Mouse (Mus musculus) neural tube, embryonic 14.5 days (tissue): ENCODE measurements at regions not wholly inside any gene's neighbourhood (a gene's known extent, or its start where the extent isn't known, plus 50 kb on each side); places are given as distances from the start of the nearest gene placed in this dataset.
"Not testable (repeated sequence)": the region's sequence is repeated elsewhere in the genome, so short reads cannot be mapped to it uniquely, and the experiment has no call there.

ENCODE experiments used
- ATAC-seq: fragments of 200-750 bp; cut with Nextera tagmentation; 2 replicates; pipeline ENCODE4 v1.8.0; 2017; ENCODE audit warnings: low read depth, mild to moderate bottlenecking, moderate TSS enrichment, moderate library complexity
- H3K27ac ChIP-seq: fragments of 300-500 bp; sonication (generic); 2 replicates; pipeline ENCODE4 v1.5.1; 2014; ENCODE audit warnings: low read depth, mild to moderate bottlenecking, control low read depth, low read length, moderate library complexity, mixed read lengths
- H3K27me3 ChIP-seq: fragments of 300-500 bp; sonication (generic); 2 replicates; pipeline ENCODE4 v1.6.1; 2014; ENCODE audit warnings: low read length; ENCODE audit not compliant: control insufficient read depth, insufficient read depth
- H3K36me3 ChIP-seq: fragments of 300-500 bp; sonication (generic); 2 replicates; pipeline ENCODE4 v1.6.1; 2014; ENCODE audit warnings: low read length, mixed read lengths; ENCODE audit not compliant: control insufficient read depth, insufficient read depth
- H3K4me1 ChIP-seq: fragments of 300-500 bp; sonication (generic); 2 replicates; pipeline ENCODE4 v1.6.1; 2014; ENCODE audit warnings: low read length; ENCODE audit not compliant: control insufficient read depth, insufficient read depth
- H3K4me2 ChIP-seq: fragments of 300-500 bp; sonication (generic); 2 replicates; pipeline ENCODE4 v1.6.1; 2014; ENCODE audit warnings: mild to moderate bottlenecking, low read depth, low read length, control low read depth
- H3K4me3 ChIP-seq: fragments of 300-500 bp; sonication (generic); 2 replicates; pipeline ENCODE4 v1.5.1; 2014; ENCODE audit warnings: low read depth, low read length, control low read depth, mixed read lengths
- H3K9ac ChIP-seq: fragments of 300-500 bp; sonication (generic); replicated peaks from 2 replicates; pipeline ENCODE4 v1.6.1; 2014; ENCODE audit warnings: low read depth, mild to moderate bottlenecking, control low read depth, low read length, mixed read lengths
- H3K9me3 ChIP-seq: fragments of 300-500 bp; sonication (generic); 2 replicates; pipeline ENCODE4 v1.6.1; 2016; ENCODE audit warnings: low read length; ENCODE audit not compliant: control insufficient read depth
- WGBS: fragments of 180-500 bp; shearing (Covaris S2); extraction: QIAGEN DNeasy Blood & Tissue Kit; methylation state at CpG from one replicate; pipeline ENCODE4 v1.1.7; 2014; 5-methylcytosine and 5-hydroxymethylcytosine counted together

- H3K4me1 ChIP-seq = no peaks in the 10 kb centered on the region
- H3K27me3 ChIP-seq = no peaks in the 10 kb centered on the region
- no peak overlapping the region for H3K4me2 ChIP-seq
- no peaks in the 10 kb centered on the region for H3K36me3 ChIP-seq
- no peak overlapping the region for H3K9ac ChIP-seq
- no peaks in the 10 kb centered on the region for H3K9me3 ChIP-seq
- no peak overlapping the region for H3K4me3 ChIP-seq
- WGBS = 81% methylated on average over 7 of the region's 7 CpGs
- H3K27ac ChIP-seq = no peak overlapping the region
- ATAC-seq = no peak
Measured at GRCm38 (mm10) chr9:88242530-88242929, 84.5 kb upstream of the Nt5e start.

GRCm38 (mm10) chr9:88244492-88244891, 82.5 kb upstream of the Nt5e start:
- Histone ChIP-seq H3K27ac (no peak overlapping the region), H3K9me3 (no peaks in the 10 kb centered on the region), H3K4me2 (no peak overlapping the region), H3K4me1 (no peaks in the 10 kb centered on the region), H3K27me3 (no peaks in the 10 kb centered on the region), H3K9ac (no peak overlapping the region), H3K4me3 (no peak overlapping the region), H3K36me3 (no peaks in the 10 kb centered on the region)
- ATAC-seq = no peak
- WGBS = 80% methylated on average over 3 of the region's 3 CpGs

- no peak for ATAC-seq
Measured at GRCm38 (mm10) chr9:88255948-88256347, 71.0 kb upstream of the Nt5e start.

GRCm38 (mm10) chr9:88259627-88260026, 67.4 kb upstream of the Nt5e start:
- Histone ChIP-seq H3K4me3 (no peak overlapping the region), H3K27ac (no peak overlapping the region), H3K9ac (no peak overlapping the region), H3K27me3 (no peaks in the 10 kb centered on the region), H3K4me1 (no peaks in the 10 kb centered on the region), H3K4me2 (no peak overlapping the region), H3K36me3 (no peaks in the 10 kb centered on the region), H3K9me3 (no peaks in the 10 kb centered on the region)
- 91% methylated on average over 4 of the region's 4 CpGs for WGBS
- no peak for ATAC-seq

More at GRCm38 (mm10) chr9:88255948-88256347, 71.0 kb upstream of the Nt5e start:
- H3K27me3 ChIP-seq = no peaks in the 10 kb centered on the region
- no peak overlapping the region for H3K4me2 ChIP-seq
- no peak overlapping the region for H3K4me3 ChIP-seq
- no peak overlapping the region for H3K9ac ChIP-seq
- H3K4me1 ChIP-seq = no peaks in the 10 kb centered on the region
- WGBS = 84% methylated on average over 7 of the region's 7 CpGs
- H3K36me3 ChIP-seq = no peaks in the 10 kb centered on the region
- H3K27ac ChIP-seq = no peak overlapping the region
- H3K9me3 ChIP-seq = no peaks in the 10 kb centered on the region

GRCm38 (mm10) chr9:88260072-88260635, 66.8 kb upstream of the Nt5e start:
- WGBS = 84% methylated on average over 2 of the region's 2 CpGs
- no peak overlapping the region for H3K9ac ChIP-seq
- H3K27ac ChIP-seq = no peak overlapping the region
- no peak for ATAC-seq
- H3K9me3 ChIP-seq = no peaks in the 10 kb centered on the region
- H3K4me2 ChIP-seq = no peak overlapping the region
- H3K4me3 ChIP-seq = no peak overlapping the region
- no peaks in the 10 kb centered on the region for H3K36me3 ChIP-seq
- no peaks in the 10 kb centered on the region for H3K4me1 ChIP-seq
- H3K27me3 ChIP-seq = no peaks in the 10 kb centered on the region

GRCm38 (mm10) chr9:88262461-88262860, 64.5 kb upstream of the Nt5e start:
- Histone ChIP-seq H3K4me2 (no peak overlapping the region), H3K27me3 (no peaks in the 10 kb centered on the region), H3K9ac (no peak overlapping the region), H3K27ac (no peak overlapping the region), H3K36me3 (no peaks in the 10 kb centered on the region), H3K4me1 (no peaks in the 10 kb centered on the region), H3K9me3 (no peaks in the 10 kb centered on the region), H3K4me3 (no peak overlapping the region)
- ATAC-seq = no peak
- WGBS = 65% methylated on average over 3 of the region's 3 CpGs

GRCm38 (mm10) chr9:88266346-88266745, 60.7 kb upstream of the Nt5e start:
- H3K4me2 ChIP-seq, H3K9ac ChIP-seq, H3K4me1 ChIP-seq, H3K4me3 ChIP-seq, H3K27ac ChIP-seq, H3K9me3 ChIP-seq, ATAC-seq, H3K27me3 ChIP-seq, H3K36me3 ChIP-seq: not testable (repeated sequence)
- 97% methylated on average over 1 of the region's 1 CpGs for WGBS

GRCm38 (mm10) chr9:88268811-88269210, 58.2 kb upstream of the Nt5e start:
- no peaks in the 10 kb centered on the region for H3K27me3 ChIP-seq
- H3K4me1 ChIP-seq = no peaks in the 10 kb centered on the region
- no peak for ATAC-seq
- H3K9me3 ChIP-seq = no peaks in the 10 kb centered on the region
- no peak overlapping the region for H3K4me2 ChIP-seq
- H3K27ac ChIP-seq = no peak overlapping the region
- H3K36me3 ChIP-seq = no peaks in the 10 kb centered on the region
- WGBS = 80% methylated on average over 2 of the region's 2 CpGs
- no peak overlapping the region for H3K9ac ChIP-seq
- H3K4me3 ChIP-seq = no peak overlapping the region

GRCm38 (mm10) chr9:88269216-88269615, 57.8 kb upstream of the Nt5e start:
- no peak for ATAC-seq
- no peak overlapping the region for H3K4me2 ChIP-seq
- H3K9ac ChIP-seq = no peak overlapping the region
- H3K4me1 ChIP-seq = no peaks in the 10 kb centered on the region
- H3K27ac ChIP-seq = no peak overlapping the region
- H3K27me3 ChIP-seq = no peaks in the 10 kb centered on the region
- 86% methylated on average over 5 of the region's 5 CpGs for whole genome bisulfite sequencing
- H3K9me3 ChIP-seq = no peaks in the 10 kb centered on the region
- no peaks in the 10 kb centered on the region for H3K36me3 ChIP-seq
- H3K4me3 ChIP-seq = no peak overlapping the region
